Mouse (Mus musculus): ENCODE measurements around the gene Reg4.

DNA sequence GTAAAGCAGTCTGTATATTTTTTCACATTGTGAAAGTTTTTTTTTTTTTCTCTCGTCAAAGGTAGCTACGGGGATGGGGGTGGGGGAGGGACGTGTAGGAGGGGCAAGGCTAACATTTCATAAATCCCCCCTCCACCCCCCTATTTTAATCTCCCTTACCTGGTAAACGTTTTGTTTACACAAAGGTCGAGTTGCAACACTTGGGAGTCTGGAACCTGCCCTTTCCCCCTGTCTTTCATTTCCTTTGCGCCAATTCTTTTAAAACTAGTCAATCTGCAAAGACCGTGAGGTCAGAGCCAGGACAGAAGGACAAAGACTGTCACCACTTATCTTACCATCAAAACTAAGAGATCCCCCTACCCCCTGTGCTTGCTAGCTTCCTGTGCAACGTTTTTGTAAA, 23.9 kb downstream of the Reg4 start:
- TF ChIP-seq GATA1 (IDR thresholded peaks at IDR 0.05; ENCODE audit: borderline replicate concordance, low read length): no peak
- no peak for TF ChIP-seq FLI1 (IDR thresholded peaks at IDR 0.05; ENCODE audit: low read length)
